Mouse (Mus musculus): Measurements from ENCODE around the gene Mest.

Mest gene

GRCm38 (mm10) chr6:30738464-30739006, 15.2 kb downstream of the Mest start:
- DNase-seq (ENCODE audit: low spot score): no peak

GRCm38 (mm10) chr6:30739177-30739747, 15.9 kb downstream of the Mest start:
- peak; percentile 53 for DNase-seq (ENCODE audit: low spot score)

GRCm38 (mm10) chr6:30744846-30745245, 21.5 kb downstream of the Mest start:
- no peak for DNase-seq (ENCODE audit: low spot score)

DNA sequence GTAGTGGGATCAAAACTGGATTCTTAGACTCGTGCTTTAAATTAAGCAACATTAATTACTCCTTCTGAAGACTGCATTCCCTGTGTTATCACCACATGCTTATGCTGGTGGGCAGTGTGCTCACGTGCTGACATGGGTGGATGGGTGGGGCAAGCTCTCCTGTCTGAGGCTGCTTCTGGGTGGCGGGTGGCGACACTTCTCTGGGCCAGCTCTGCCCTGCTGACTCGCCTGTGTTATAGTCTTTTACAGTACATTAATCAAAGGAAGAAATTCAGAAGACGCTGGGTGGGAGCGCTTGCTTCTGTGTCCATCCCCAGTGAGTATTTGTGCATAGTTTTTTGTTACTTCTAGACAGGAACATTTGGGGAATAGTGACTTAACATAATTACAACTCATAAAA, 22.2 kb downstream of the Mest start:
- no peak for DNase-seq (ENCODE audit: low spot score)

- DNase-seq (ENCODE audit: low spot score): no peak
Observed at GRCm38 (mm10) chr6:30747631-30748357, 24.4 kb downstream of the Mest start.

GRCm38 (mm10) chr6:30748358-30748910, 25.1 kb downstream of the Mest start:
- DNase-seq (ENCODE audit: low spot score): no peak

GRCm38 (mm10) chr6:30749042-30749689, 25.8 kb downstream of the Mest start:
- no peak for DNase-seq (ENCODE audit: low spot score)

DNA sequence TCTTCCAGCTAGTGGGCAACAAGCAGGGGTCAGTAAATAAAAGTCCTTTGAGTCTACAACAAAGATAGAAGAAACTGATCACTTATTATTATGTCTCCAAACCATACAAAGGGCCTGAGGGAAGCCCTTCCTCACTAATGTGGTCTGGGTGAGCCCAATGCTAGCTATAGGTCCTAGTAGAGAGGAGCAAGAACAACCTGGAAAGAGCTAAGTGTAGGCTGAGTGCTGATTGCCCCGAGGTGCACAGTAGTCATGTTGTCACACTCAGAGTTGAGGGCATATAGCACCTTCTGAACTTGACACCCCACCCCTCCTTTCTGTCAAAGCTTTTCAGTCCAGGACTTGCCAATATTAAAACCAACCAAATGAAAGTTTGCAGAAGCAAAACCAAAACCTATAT, 26.5 kb downstream of the Mest start:
- no peak for DNase-seq (ENCODE audit: low spot score)

DNA sequence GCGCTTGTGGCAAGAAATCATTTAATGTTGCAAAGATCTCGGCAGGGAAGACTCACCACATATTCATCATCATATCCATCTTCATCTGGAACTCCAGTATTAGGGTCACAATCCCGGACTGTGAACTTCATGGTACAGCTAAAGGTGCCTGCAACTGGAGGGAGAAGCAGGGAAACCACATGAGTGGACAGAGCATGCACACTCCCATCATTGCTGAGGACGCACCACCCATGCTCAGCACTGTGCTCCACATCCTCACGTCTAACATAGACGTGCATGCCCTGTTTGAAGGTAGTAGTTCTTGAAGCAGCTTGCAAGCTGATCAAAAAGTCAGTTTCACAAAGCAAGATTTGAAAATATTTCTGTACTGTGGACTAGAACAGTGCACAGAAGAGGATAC, 27.1 kb downstream of the Mest start:
- no peak for DNase-seq (ENCODE audit: low spot score)

GRCm38 (mm10) chr6:30751209-30751608, 27.9 kb downstream of the Mest start:
- no peak for DNase-seq (ENCODE audit: low spot score)
